Mouse (Mus musculus) heart, postnatal 25 days (tissue): Measurements from ENCODE around the gene Gm12258. TPM values are rescaled to one million over a fixed set of nuclear protein-coding genes. Genes with fewer than 3 reads are reported as not detected.
"Not testable (repeated sequence)": the region's sequence is repeated elsewhere in the genome, so short reads cannot be mapped to it uniquely, and the experiment has no call there.

Experiments
- DNase-seq: peaks from one replicate; pipeline ENCODE4 v3.0.0; 2022; ENCODE audit warnings: low spot score
- intact Hi-C: fragments of 180-260 bp; cut with DNase I; formaldehyde crosslinking; loops from one replicate; pipeline ENCODE4 v1.15.1; 2025
- total RNA-seq, 2 experiments: library from RNA; stranded (reverse); gene quantifications; 2 replicates each; pipeline ENCODE4 v1.2.3; 2021

Gene Gm12258
- total RNA-seq, result 1 to 10 TPM; 2.1 to 2.3 TPM

DNA sequence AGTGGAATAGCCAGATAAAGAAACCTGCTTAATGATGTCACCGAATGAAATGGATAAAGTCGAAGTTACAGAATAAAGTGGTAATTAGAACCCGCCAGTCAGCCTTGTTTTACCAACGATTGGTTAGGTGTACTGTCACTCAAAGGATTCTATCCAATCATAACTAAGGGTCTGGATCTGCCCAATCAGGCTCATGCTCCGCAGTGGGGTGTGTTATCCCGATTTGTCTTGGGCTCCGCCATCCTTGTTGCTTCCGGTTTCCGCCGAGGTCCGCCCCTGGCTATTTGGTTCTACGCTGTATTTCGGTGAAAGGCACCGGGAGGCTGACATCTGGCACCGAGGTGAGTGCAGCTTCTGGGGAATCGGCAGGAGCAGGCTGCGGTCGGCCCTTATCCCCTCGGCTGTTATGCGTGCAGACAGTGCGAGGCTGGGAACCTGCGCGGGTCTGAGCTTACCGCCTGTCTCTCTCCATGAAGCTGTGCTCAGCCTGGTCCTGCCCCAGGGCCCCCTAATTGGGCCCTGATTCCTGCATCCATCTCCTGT, at the start of gene Gm12258:
Gene Gm12258 (plus strand): TSS at position 240 of the 543 bp plus-strand sequence.
- intact Hi-C loops, result no loop called here
- DNase-seq, result peak; percentile 78

DNA sequence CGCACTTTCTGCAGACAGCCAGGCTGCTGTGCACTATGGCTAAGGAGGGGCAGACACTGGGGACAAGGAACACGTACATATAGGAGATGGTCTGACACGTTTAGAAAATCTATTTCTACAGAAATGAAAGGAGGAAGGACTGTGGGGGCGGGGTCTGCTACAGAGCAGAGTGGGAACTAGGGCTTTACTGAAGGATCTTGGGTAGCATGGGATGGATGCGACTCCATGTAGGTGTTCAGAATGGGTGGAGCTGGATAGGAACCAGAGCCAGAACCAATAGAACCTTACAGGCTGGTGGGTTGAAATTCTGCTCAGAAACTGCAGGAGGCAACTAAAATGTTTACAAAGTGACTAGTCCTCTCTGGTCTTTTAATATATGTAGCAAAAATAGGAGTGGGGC, 47.2 kb upstream of the Gm12258 start:
- DNase-seq, result no peak
- intact Hi-C loops, result no loop called here

DNA sequence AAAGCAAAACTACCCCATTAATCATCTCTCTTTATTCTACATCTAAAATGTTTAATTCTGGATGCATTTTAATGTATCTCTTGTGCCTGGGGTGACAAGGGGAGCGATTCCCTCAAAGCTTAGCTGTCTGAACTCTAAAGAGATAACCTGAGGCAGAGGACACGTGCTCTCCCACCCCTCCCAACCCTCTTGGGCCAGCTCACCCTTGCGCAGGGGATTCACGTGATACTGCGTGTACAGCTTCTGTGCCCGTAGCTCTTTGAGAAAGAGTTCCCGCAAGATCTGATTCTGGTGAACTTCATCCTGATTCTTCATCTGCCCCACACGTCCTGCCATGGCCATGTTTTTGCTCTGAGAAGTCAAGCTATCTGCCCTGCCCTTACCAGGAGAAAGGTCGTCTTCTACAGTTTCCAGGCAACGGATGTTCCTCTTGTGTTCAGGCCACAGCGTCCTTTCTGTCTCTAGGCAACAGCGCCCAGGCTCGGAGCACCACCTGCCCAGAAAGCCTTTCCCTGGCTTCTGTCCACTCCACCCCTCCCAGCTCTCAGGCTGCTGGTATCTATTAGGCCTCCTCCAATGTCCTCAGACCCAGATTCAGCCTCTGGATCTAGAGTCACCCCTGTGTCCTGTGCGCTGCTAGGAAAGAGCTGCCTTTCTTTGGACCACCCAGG, 45.3 kb upstream of the Gm12258 start, which contains the start of gene Fam183b:
Gene Fam183b (minus strand): TSS at position 403 of the 671 bp plus-strand sequence.
- intact Hi-C loops, result no loop called here
- no peak for DNase-seq

DNA sequence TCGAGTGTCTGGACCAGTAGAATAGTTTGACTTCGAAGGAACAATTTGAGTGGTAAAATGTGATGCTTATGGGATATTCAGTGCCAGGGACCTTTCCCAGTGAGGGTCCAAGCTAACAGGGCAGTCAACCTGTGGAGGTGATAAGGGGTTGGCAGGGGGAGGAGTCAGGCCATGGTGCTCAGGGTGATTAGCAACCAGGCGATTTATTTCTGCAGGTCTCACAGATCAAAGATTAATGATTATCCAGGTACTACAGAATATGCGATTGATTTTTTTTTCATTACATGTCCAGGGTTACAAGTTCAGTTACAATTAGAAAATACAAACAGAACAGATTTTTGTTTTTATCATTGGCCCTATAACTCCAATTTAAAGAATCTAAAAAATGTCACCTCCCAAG, 43.1 kb upstream of the Gm12258 start:
- no peak for DNase-seq
- intact Hi-C loops, result no loop called here

DNA sequence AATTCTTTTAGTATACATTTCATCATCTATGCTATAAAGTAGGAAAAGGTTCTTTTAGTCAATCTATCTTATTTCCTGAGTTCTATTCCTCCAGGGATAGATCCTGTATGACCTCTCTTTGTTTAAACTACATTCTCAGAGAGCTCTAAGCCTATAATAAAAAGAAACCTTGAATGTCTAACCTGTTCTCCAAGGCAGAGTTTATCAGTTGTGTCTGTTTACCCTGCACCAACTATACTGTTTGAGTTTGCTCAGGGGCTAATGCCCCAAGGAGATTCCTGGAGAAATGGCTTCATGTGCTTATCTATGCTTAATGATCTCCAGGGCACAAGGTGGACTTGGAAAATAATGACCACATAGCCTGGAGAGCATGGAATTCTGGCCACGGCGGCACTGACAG, 42.6 kb upstream of the Gm12258 start:
- no peak for DNase-seq
- intact Hi-C loops, result no loop called here

DNA sequence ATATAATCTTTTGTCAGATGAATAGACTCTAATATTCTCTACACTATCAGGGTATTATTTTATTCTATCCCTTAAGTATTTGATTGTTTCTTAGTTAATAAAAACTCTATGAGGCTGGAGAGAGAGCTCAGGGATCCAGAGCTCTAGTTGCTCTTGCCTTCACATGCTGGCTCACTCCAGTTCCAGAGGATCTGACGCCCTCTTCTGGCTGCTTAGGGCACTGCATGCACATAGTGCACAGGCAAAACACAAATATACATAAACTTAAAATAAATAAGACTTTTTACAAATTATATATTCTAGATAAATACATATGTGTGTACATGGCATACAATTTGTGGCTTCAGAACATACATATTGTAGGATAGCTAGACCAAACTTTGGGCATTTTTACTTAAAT, 35.0 kb upstream of the Gm12258 start:
- intact Hi-C loops, result no loop called here
- no peak for DNase-seq

DNA sequence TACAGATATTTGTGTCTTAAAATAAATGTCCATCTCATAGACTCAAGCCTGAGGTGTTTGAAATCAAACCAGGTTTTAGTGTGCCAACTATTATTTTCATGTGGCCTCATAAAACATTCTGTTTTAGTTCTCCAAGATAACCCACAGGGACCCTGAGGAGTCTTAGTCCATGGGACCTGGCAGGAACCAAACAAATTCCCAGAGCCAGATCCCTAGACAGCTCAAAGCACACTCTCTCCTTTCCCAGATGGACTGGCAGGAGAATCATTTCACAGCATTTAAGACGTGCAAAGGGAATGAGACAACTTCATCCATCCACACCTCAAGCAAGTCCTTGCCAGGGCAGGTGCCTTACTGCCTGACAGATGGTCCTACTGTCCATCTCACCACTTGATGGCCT, 32.3 kb upstream of the Gm12258 start, which contains the start of gene Olfr313:
Gene Olfr313 (plus strand): TSS at position 301 of the 400 bp plus-strand sequence.
- intact Hi-C loops, DNase-seq: not testable (repeated sequence)

DNA sequence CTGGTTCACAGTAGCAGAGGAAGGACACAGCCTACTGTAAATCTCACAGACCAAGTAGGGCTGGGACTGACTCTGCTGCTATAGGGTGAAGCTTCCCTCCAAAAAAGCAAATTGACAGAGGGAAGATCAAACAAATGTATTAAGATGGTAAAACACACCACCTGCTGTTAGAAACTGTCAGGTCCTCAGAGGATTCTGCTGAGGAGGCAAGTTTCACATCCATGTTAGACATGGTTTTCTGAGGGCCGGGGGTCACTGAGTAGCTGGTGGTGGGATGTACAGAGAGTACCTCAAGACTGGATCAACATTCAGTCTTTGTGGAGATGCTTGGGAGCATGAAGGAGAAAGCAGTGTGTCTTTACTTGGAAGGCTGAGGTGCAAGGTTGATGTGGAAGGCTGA, 31.3 kb upstream of the Gm12258 start:
- intact Hi-C loops, result no loop called here
- no peak for DNase-seq

DNA sequence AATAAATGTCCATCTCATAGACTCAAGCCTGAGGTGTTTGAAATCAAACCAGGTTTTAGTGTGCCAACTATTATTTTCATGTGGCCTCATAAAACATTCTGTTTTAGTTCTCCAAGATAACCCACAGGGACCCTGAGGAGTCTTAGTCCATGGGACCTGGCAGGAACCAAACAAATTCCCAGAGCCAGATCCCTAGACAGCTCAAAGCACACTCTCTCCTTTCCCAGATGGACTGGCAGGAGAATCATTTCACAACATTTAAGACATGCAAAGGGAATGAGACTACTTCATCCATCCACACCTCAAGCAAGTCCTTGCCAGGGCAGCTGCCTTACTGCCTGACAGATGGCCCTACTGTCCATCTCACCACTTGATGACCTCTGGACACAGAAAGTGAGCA, 18.0 kb upstream of the Gm12258 start, which contains the start of gene Olfr312:
Gene Olfr312 (plus strand): TSS at position 301 of the 400 bp plus-strand sequence.
- intact Hi-C loops, DNase-seq: not testable (repeated sequence)

DNA sequence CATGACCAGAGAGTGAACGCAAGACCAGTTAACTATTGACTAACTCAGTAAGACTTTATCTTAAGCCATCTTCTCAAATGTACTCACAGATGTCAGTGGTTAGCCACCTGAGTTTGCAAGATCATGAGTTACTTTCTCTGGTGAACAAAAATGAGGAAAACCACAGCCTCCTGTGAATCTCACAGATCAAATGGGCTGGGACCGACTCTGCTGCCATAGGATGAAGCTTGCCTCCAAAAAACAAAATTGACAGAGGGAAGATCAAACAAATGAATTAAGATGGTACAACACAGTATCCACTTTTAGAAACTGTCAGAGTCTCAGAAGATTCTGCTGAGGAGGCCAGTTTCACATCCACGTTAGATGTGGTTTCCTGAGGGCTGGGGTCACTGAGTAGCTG, 17.2 kb upstream of the Gm12258 start:
- DNase-seq, result no peak
- intact Hi-C loops, result no loop called here

DNA sequence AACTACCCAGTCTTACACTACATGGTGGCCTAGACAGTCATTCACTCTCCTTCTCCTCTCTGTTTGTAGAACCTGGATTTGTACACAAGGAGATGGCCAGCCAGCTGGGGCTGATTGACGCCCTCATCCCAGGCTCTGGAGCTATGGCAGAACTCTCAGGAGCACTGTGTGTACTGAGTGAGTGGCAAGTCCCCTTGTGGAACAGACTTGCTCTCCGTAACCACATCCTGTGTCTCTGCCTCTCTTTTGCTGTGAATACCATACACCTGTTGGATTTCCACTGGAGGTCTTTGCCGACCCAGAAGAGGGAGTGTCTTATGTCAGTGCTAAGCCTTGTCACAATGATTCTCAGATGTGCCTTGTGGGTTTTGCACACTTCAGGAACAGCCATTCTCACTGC, 14.4 kb upstream of the Gm12258 start:
- intact Hi-C loops, DNase-seq: not testable (repeated sequence)

DNA sequence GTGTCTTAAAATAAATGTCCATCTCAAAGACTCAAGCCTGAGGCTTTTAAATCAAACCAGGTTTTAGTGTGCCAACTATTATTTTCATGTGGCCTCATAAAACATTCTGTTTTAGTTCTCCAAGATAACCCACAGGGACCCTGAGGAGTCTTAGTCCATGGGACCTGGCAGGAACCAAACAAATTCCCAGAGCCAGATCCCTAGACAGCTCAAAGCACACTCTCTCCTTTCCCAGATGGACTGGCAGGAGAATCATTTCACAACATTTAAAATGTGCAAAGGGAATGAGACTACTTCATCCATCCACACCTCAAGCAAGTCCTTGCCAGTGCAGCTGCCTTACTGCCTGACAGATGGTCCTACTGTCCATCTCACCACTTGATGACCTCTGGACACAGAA, 8.0 kb upstream of the Gm12258 start, which contains the start of gene Olfr311:
Gene Olfr311 (plus strand): TSS at position 301 of the 400 bp plus-strand sequence.
- intact Hi-C loops, DNase-seq: not testable (repeated sequence)

DNA sequence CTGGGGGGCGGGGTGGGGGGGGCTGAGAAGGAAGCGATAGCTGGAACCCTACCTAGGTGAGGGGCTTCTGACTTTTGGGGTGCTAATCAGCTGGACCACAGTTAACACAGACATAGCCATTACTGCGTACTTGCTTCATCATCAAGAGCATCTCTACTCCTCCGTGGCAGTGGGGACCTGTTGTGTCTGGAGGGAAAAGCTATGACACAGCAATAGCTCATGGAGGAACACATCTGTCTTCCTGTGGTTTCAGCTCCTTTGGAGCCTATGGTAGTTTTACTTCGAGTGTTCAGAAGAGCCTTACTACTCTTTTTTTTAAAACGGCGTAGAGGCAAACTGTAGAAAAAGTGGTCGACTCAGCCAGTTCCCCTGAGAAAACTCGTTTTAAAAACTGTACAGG, 678 bp downstream of the Gm12258 start:
- intact Hi-C loops, result no loop called here
- DNase-seq, result no peak

DNA sequence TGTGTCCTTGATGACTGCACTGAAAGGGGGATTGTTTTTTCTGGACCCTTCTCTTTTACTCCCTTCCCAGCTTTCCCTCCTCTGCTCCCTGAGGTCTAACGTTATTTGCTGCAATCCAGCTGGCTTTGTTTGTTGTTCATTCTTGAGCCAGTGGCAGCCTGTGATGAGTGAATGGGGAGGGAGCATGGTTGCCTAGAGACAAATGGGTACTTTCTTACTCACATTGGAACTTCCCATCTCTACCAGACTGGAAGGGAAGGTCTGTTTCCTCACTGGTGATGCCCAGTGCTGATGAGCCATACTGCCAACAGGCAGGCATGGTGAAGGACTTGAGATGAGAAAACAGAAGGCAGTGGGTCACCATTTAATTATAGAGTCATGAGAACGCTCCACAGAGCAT, 2.8 kb downstream of the Gm12258 start:
- DNase-seq, result no peak
- intact Hi-C loops, result no loop called here

DNA sequence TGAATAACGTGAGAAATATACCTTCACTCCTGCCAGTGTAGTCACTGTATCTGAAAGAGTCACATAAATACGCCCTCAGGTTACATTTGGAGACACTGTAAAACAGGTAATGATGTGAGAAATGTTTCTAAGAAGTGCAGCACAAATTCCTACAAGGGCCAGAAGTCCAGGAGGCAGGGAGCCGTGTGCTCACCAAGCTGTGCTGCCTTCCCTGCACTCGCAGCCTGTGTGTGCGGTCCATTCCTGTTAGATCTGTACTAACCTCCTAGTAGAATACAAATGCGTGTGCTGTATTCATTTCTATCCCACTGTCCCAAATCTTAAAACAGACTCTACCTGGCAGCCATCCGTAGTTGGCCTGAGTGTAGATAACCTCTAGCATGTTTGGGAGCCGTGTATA, 13.8 kb downstream of the Gm12258 start:
- intact Hi-C loops, result no loop called here
- DNase-seq, result no peak

DNA sequence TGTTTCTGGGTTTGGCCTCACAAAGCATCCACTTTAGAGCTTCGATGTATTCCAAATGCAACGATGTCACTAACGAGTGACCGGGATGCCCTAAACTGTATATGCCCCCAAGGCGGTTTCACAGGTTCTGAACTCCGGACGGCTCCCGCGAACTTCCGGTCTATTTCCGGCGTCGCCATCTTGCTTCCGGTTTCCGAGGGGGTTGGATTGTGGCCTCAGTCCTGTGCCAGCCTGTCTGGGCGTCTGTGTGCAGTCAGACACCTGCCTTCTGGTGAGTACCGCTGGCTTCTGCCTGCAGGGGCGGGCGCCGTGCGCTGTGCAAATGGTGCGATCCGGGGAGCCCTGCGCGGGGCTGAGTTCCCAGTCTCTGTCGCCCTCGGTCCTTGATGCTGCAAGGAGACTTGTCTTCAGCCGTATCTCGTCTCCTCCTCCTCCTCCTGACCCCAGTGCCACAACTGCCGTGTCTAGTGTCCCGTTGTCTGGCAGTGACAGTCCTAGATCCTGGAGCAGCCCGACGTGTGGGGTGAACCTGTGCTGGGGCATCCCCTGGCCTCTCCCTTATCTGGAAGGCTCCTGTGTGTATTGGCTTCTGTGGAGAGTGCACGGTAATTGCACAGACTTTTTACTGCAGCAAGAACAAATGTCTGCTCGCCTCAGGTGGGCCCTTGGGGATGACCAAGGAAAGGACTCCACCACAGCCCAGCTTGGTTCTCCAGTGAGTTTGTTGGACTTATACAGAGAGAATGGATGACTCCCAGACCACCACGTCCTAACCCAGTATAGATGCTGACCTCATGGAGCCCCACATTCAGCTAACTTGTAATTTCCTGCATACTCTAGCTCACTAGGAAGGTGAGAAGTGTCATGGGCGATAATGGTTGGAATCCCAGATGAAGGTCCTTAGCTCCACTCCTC, 20.3 kb downstream of the Gm12258 start, which contains the start of gene 2810021J22Rik:
Gene 2810021J22Rik (plus strand): TSS at position 178 of the 915 bp plus-strand sequence.
- intact Hi-C loops, result no loop called here
- peak; percentile 56 for DNase-seq

DNA sequence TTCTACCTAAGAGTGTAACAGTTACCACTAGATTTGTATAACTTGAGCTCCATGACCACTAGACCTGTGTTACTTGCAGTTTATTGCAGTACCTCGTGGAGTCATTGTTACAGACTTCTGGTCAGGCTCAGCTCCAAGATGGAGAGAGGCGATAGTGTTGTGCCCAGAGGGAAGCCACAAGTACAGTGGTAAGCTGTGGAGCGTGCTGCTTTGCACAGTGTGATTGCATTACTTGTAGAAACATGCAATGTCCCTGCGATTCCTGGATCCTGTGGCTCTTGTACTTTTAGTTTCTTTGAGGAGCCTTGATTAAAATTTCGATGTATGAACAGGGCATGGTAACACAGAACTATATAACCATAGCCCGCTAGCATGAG, 21.0 kb downstream of the Gm12258 start:
- no peak for DNase-seq
- intact Hi-C loops, result no loop called here

DNA sequence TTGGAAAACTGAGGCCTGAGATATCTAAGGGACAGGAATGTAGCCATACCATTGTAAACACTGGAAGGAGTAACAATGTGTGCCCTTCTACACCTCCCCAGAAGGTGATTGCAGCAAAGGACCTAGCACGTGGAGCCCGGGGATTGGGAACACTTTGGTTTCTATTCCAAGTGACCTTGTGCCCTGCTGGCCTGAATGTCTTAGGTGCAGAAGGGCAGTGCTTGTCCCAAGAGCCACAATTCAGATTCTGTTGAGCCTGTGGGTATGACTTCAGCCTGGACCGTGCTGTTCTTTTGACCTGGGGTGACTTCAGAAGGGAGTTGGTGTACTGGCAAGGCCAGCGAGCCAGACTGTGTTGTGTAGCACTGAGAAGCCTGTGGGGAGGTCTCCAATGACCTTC, 24.0 kb downstream of the Gm12258 start:
- intact Hi-C loops, result no loop called here

DNA sequence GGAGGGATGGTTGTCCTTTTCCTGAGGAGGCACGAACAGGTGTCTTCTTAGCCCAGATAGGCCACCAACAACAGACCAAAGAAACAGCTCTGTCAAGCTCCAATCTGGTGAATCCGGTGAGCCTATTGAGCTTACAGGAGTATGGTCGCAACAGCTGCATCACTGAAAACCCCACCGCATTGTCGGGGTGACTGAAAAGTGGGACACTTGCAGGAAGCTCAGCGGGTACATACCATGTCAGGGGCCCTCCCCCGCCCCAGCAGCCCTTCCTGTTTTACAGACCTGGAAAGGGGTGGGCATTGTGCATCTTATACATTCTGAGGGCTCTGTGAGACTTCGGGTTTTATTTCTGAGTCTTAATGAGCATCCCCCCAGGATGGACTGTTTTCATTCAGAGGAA, 36.8 kb downstream of the Gm12258 start:
- DNase-seq, result no peak
- intact Hi-C loops, result no loop called here

More for the DNA sequence above, 24.0 kb downstream of the Gm12258 start:
- DNase-seq, result no peak

DNA sequence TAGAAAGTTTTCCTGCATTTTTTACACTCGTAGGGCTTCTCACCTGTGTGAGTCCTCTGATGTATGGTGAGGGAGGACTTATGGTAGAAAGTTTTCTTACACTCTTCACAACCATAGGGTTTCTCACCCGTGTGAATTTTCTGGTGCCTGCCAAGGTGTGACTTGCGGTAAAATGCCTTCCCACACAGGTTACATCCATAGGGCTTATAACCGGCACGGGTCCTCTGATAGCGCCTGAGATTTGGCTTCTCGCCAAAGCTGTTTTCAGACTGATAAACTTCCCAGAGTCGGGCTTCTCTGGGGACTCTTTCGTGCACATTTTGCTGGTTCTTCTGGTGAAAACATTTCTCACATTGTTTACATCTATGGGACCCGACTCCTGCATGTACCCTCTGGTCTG, 43.6 kb downstream of the Gm12258 start:
- intact Hi-C loops, result no loop called here
- DNase-seq, result no peak

DNA sequence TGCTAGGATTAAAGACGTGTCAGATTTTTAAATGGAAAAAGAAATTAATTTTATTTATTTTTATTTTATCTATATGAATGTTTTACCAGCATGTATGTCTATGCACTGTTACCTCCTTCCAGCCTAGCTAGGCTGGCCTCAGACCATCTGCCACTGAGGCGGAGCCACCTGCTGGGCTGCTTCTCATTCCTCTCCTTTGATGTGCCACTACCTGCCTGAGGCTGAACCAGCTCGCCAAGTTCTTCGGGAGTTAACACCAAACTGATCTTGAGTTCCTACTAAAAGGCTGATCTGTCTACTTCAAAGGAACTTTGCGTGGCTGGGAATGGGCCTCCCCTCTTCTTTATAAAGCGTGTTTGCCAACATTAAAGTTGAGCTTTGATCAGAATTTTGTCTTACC, 47.5 kb downstream of the Gm12258 start:
- DNase-seq, result no peak
- intact Hi-C loops, result no loop called here
